In the genomic region with DNA sequence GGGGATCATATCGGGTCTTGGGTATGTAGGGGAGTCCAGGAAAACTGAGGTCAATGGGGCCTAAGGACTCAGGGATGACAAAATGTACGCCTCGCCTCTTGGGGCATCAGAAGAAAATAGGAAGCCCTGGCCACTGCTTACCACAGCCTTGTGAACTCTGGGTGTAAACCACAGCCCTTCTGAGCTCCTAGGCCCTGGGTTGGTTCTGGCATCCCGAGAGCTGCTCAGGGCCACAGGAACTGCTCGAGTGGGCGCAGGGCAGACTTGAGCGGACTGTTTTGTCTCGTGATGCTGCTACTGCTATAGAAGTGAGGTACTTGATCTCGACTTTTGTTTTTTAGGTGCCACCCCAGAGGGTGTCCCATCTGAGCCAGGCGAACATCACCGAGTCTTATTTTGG, we compare ENCODE assay signal across 20 mouse cellular contexts. TPM values are rescaled to one million over a fixed set of nuclear protein-coding genes. Genes with fewer than 3 reads are reported as not detected.
DNase-seq lines count a peak whose midpoint lies in the region; ATAC-seq and TF ChIP-seq lines count a peak whose summit lies in the region.
"Had no signal": no experiment of that assay in that cellular context is flagged by ENCODE, and none has a peak within 500 bp of the region (broad histone marks: within the 10 kb centered on the region; RNA-seq: fewer than 3 reads in every experiment).

No protein-coding gene starts in this region.

- no peak overlapping the region for H3K9ac ChIP-seq in heart, embryonic 11.5 days (ENCODE audit: low read depth, low read length)
- H3K9ac ChIP-seq in midbrain, embryonic 11.5 days (ENCODE audit: low read length) = no peak overlapping the region
- H3K9ac ChIP-seq in midbrain, embryonic 16.5 days (ENCODE audit: low read depth, low read length) = no peak overlapping the region
- H3K9ac ChIP-seq: hindbrain, embryonic 14.5 days had no signal

- H3K4me1 ChIP-seq in heart, embryonic 11.5 days (ENCODE audit: control insufficient read depth, insufficient read depth, low read length) = peaks cover 14% of the 10 kb centered on the region
- H3K4me1 ChIP-seq in midbrain, embryonic 11.5 days (ENCODE audit: control insufficient read depth, insufficient read depth, low read length) = no peaks in the 10 kb centered on the region
- no peaks in the 10 kb centered on the region for H3K4me1 ChIP-seq in midbrain, embryonic 16.5 days (ENCODE audit: control insufficient read depth, insufficient read depth, low read length)

- no peaks in the 10 kb centered on the region for H3K36me3 ChIP-seq in heart, embryonic 11.5 days (ENCODE audit: control insufficient read depth, insufficient read depth, low read length)
- H3K36me3 ChIP-seq in midbrain, embryonic 11.5 days (ENCODE audit: control insufficient read depth, insufficient read depth, low read length) = no peaks in the 10 kb centered on the region
- H3K36me3 ChIP-seq in midbrain, embryonic 16.5 days (ENCODE audit: control insufficient read depth, insufficient read depth, low read length) = no peaks in the 10 kb centered on the region
- H3K36me3 ChIP-seq: embryonic facial prominence, embryonic 10.5 days; heart, embryonic 12.5 days; hindbrain, embryonic 10.5 days had no signal

- no peak overlapping the region for H3K4me2 ChIP-seq in heart, embryonic 11.5 days
- H3K4me2 ChIP-seq in midbrain, embryonic 11.5 days = no peak overlapping the region
- H3K4me2 ChIP-seq in midbrain, embryonic 16.5 days (ENCODE audit: low read length) = no peak overlapping the region
- H3K4me2 ChIP-seq: hindbrain, embryonic 14.5 days had no signal

- 86% methylated on average over 11 of the region's 11 CpGs for WGBS in heart, embryonic 11.5 days (ENCODE audit: insufficient replicate concordance)
- WGBS in midbrain, embryonic 11.5 days = 93% methylated on average over 11 of the region's 11 CpGs
- WGBS in midbrain, embryonic 16.5 days = 91% methylated on average over 11 of the region's 11 CpGs

- peak; percentile 83 for DNase-seq in heart, adult 11 months
- peak; percentile 81 for DNase-seq in midbrain, embryonic 11.5 days (ENCODE audit: low spot score, missing footprints)
- no peak for DNase-seq in kidney, postnatal 10 days
- no peak for DNase-seq in gastrocnemius, adult 2 months
- DNase-seq: adrenal gland, postnatal 10 days; cerebellum, adult 11 months; cerebellum, adult 8-10 months; cerebellum, postnatal 14 days; gastrocnemius, postnatal 36 days; heart, adult 2 months had no signal

- no peak overlapping the region for H3K27ac ChIP-seq in heart, embryonic 11.5 days (ENCODE audit: low read depth, low read length)
- no peak overlapping the region for H3K27ac ChIP-seq in midbrain, embryonic 11.5 days (ENCODE audit: low read depth, low read length)
- no peak overlapping the region for H3K27ac ChIP-seq in midbrain, embryonic 16.5 days (ENCODE audit: low read length)
- no peak overlapping the region for H3K27ac ChIP-seq in gastrocnemius, adult 2 months
- H3K27ac ChIP-seq: heart, adult 2 months; hindbrain, embryonic 10.5 days; hindbrain, embryonic 14.5 days had no signal

- intact Hi-C loops in gastrocnemius, adult 2 months (cut with DNase I) = no loop called here

- no peak for ATAC-seq in heart, embryonic 11.5 days (replicated peaks; ENCODE audit: insufficient number of reproducible peaks, low FRiP score, low TSS enrichment)
- no peak for ATAC-seq in midbrain, embryonic 11.5 days (ENCODE audit: low FRiP score)
- ATAC-seq in midbrain, embryonic 16.5 days = no peak
- peak; percentile 40 for ATAC-seq in granulocyte monocyte progenitor cell, adult 5-6 weeks (replicated peaks; ENCODE audit: poor library complexity, severe bottlenecking)
- 0 out of 2 replicates have a peak, but pooled peaks have one; percentile 56 for ATAC-seq in monocyte, adult 5-6 weeks (replicated peaks; ENCODE audit: insufficient number of reproducible peaks, low FRiP score, low TSS enrichment, poor library complexity, severe bottlenecking)
- ATAC-seq: forebrain, embryonic 14.5 days had no signal

- H3K27me3 ChIP-seq in heart, embryonic 11.5 days (ENCODE audit: control insufficient read depth, insufficient read depth, low read length) = no peaks in the 10 kb centered on the region
- no peaks in the 10 kb centered on the region for H3K27me3 ChIP-seq in midbrain, embryonic 11.5 days (ENCODE audit: control insufficient read depth, insufficient read depth, low read length)
- no peaks in the 10 kb centered on the region for H3K27me3 ChIP-seq in midbrain, embryonic 16.5 days (ENCODE audit: control insufficient read depth, insufficient read depth, low read depth, low read length)
- H3K27me3 ChIP-seq: CH12.LX; heart, embryonic 12.5 days had no signal

- H3K9me3 ChIP-seq in heart, embryonic 11.5 days (replicated peaks; ENCODE audit: control insufficient read depth, low read length) = no peaks in the 10 kb centered on the region
- no peaks in the 10 kb centered on the region for H3K9me3 ChIP-seq in midbrain, embryonic 11.5 days (ENCODE audit: control insufficient read depth, low read length)
- H3K9me3 ChIP-seq in midbrain, embryonic 16.5 days (replicated peaks; ENCODE audit: control insufficient read depth, low read length, poor library complexity, severe bottlenecking) = no peaks in the 10 kb centered on the region
- H3K9me3 ChIP-seq: heart, embryonic 12.5 days; hindbrain, embryonic 10.5 days had no signal

- no peak overlapping the region for H3K4me3 ChIP-seq in heart, embryonic 11.5 days (ENCODE audit: low read depth, low read length)
- no peak overlapping the region for H3K4me3 ChIP-seq in midbrain, embryonic 11.5 days (ENCODE audit: low read depth, low read length)
- H3K4me3 ChIP-seq in midbrain, embryonic 16.5 days (ENCODE audit: low read depth, low read length) = no peak overlapping the region
- no peak overlapping the region for H3K4me3 ChIP-seq in gastrocnemius, adult 2 months
- H3K4me3 ChIP-seq: embryonic facial prominence, embryonic 10.5 days; heart, embryonic 12.5 days had no signal

- TF ChIP-seq CTCF in gastrocnemius, adult 2 months (IDR thresholded peaks at IDR 0.05) = no peak

RNA-seq across cellular contexts. Expression of gene Chrna1, which starts 17.6 kb away (rescaled TPM):
- 0.15 and 0.33 TPM in 2 replicates for polyA plus RNA-seq in heart, embryonic 11.5 days (2014; fragmentation: Nextera tagmentation; extraction: Ambion mirVana)
- polyA plus RNA-seq in midbrain, embryonic 11.5 days (2014; fragmentation: Nextera tagmentation; extraction: Ambion mirVana) = 0.25 TPM in 2 replicates
- polyA plus RNA-seq in midbrain, embryonic 16.5 days (2015; fragmentation: Nextera tagmentation; extraction: Ambion mirVana) = 0.15 and 0.24 TPM in 2 replicates
- not detected in 2 replicates for total RNA-seq in granulocyte monocyte progenitor cell, adult 5-6 weeks (2014; fragmentation: Nextera tagmentation)
- not detected in 2 replicates for total RNA-seq in granulocyte monocyte progenitor cell, adult 5-6 weeks (2017)
- not detected in 3 replicates for total RNA-seq in monocyte, adult 5-6 weeks (2017)
- total RNA-seq in gastrocnemius, adult 2 months (2021) = 1 to 10 TPM; 4.5 to 6.2 TPM
- total RNA-seq: CH12.LX; heart, adult 2 months had no signal

Comparison
In these comparisons a context has a peak if more than half of its experiments do, and no peak if none do; other contexts are left out.
1. DNase-seq: peak in heart, adult 11 months (single experiment) and midbrain, embryonic 11.5 days (single experiment); none in kidney, postnatal 10 days (single experiment) and gastrocnemius, adult 2 months (single experiment).
2. ATAC-seq: peak in granulocyte monocyte progenitor cell, adult 5-6 weeks (single experiment) and monocyte, adult 5-6 weeks (single experiment); none in heart, embryonic 11.5 days (single experiment), midbrain, embryonic 11.5 days (single experiment) and midbrain, embryonic 16.5 days (single experiment).